Mouse (Mus musculus) skeletal muscle tissue, adult 2 months (tissue): ENCODE measurements around the gene Xntrpc.
"Not testable (repeated sequence)": the region's sequence is repeated elsewhere in the genome, so short reads cannot be mapped to it uniquely, and the experiment has no call there.

Experiments used
- DNase-seq: peaks from one replicate; pipeline ENCODE4 v3.0.0-alpha.2; 2012; ENCODE audit warnings: low read depth, low spot score

The Xntrpc gene

GRCm38 (mm10) chr7:102065046-102065891 is at the start of gene Xntrpc, which contains the start of the genes Rnf121 and Xndc1:
TSS of gene Xntrpc (plus strand) at chr7:102065713.
TSS of gene Rnf121 (minus strand) at chr7:102065469.
TSS of gene Xndc1 (plus strand) at chr7:102065511.
- DNase-seq, result peak; percentile 88

- no peak for DNase-seq
These were observed 48.6 kb upstream of the Xntrpc start for GRCm38 (mm10) chr7:102016936-102017335.

- DNase-seq, result peak; percentile 40
These were observed 48.1 kb upstream of the Xntrpc start for GRCm38 (mm10) chr7:102017452-102017851.

- no peak for DNase-seq
These were observed 47.5 kb upstream of the Xntrpc start for GRCm38 (mm10) chr7:102018034-102018433.

GRCm38 (mm10) chr7:102018590-102018989 is 46.9 kb upstream of the Xntrpc start, which contains the start of gene Il18bp:
TSS of gene Il18bp (minus strand) at chr7:102018690.
- DNase-seq, result no peak

GRCm38 (mm10) chr7:102019362-102019761 is 46.2 kb upstream of the Xntrpc start:
- DNase-seq, result no peak

- DNase-seq, result not testable (repeated sequence)
These were observed 44.6 kb upstream of the Xntrpc start for GRCm38 (mm10) chr7:102020934-102021333.

GRCm38 (mm10) chr7:102023821-102024220 is 41.7 kb upstream of the Xntrpc start:
- no peak for DNase-seq

- no peak for DNase-seq
These were observed 40.1 kb upstream of the Xntrpc start for GRCm38 (mm10) chr7:102025187-102026119.

GRCm38 (mm10) chr7:102034904-102035303 is 30.6 kb upstream of the Xntrpc start:
- no peak for DNase-seq

- no peak for DNase-seq
These were observed 30.0 kb upstream of the Xntrpc start for GRCm38 (mm10) chr7:102035534-102035933.

GRCm38 (mm10) chr7:102037318-102037717 is 28.2 kb upstream of the Xntrpc start:
- no peak for DNase-seq

- no peak for DNase-seq
These were observed 23.2 kb upstream of the Xntrpc start for GRCm38 (mm10) chr7:102042314-102042713.

- not testable (repeated sequence) for DNase-seq
These were observed 17.0 kb upstream of the Xntrpc start for GRCm38 (mm10) chr7:102048524-102048923.

GRCm38 (mm10) chr7:102061353-102061752 is 4.2 kb upstream of the Xntrpc start:
- no peak for DNase-seq

GRCm38 (mm10) chr7:102062203-102062602 is 3.3 kb upstream of the Xntrpc start:
- no peak for DNase-seq

- DNase-seq, result no peak
These were observed 1.6 kb upstream of the Xntrpc start for GRCm38 (mm10) chr7:102063891-102064290.

- no peak for DNase-seq
These were observed 863 bp upstream of the Xntrpc start for GRCm38 (mm10) chr7:102064655-102065045.

- DNase-seq, result no peak
These were observed 850 bp downstream of the Xntrpc start for GRCm38 (mm10) chr7:102066363-102066762.

GRCm38 (mm10) chr7:102076714-102077296 is 11.3 kb downstream of the Xntrpc start:
- no peak for DNase-seq

GRCm38 (mm10) chr7:102078517-102078916 is 13.0 kb downstream of the Xntrpc start:
- DNase-seq, result no peak

- no peak for DNase-seq
These were observed 14.8 kb downstream of the Xntrpc start for GRCm38 (mm10) chr7:102080311-102080710.
